Mouse (Mus musculus) c-Kit-positive CD71-positive TER-119-negative erythroid progenitor cells, embryonic 14.5 days (primary cell): ENCODE data around the gene Wrap73.

Source experiments
- DNase-seq: peaks from one replicate; pipeline ENCODE4 v3.0.0-alpha.2; 2013; ENCODE audit warnings: low read depth

Wrap73 gene

GRCm38 (mm10) chr4:154185001-154185400 lies 42.8 kb downstream of the Wrap73 start:
- DNase-seq = no peak

- DNase-seq = no peak
These were observed 43.9 kb downstream of the Wrap73 start for GRCm38 (mm10) chr4:154186002-154186537.

GRCm38 (mm10) chr4:154188948-154189347 lies 46.8 kb downstream of the Wrap73 start:
- no peak for DNase-seq

- DNase-seq = no peak
These were observed 55.8 kb downstream of the Wrap73 start for GRCm38 (mm10) chr4:154197961-154198360.

GRCm38 (mm10) chr4:154198377-154198961 lies 56.3 kb downstream of the Wrap73 start:
- no peak for DNase-seq

GRCm38 (mm10) chr4:154201511-154201910 lies 59.3 kb downstream of the Wrap73 start:
- DNase-seq = no peak

- DNase-seq = no peak
These were observed 62.4 kb downstream of the Wrap73 start for GRCm38 (mm10) chr4:154204532-154204931.

GRCm38 (mm10) chr4:154205392-154205791 lies 63.2 kb downstream of the Wrap73 start:
- no peak for DNase-seq

- peak; percentile 35 for DNase-seq
These were observed 65.1 kb downstream of the Wrap73 start for GRCm38 (mm10) chr4:154207261-154207660.

- DNase-seq = no peak
These were observed 66.9 kb downstream of the Wrap73 start for GRCm38 (mm10) chr4:154209054-154209453.

- no peak for DNase-seq
These were observed 67.7 kb downstream of the Wrap73 start for GRCm38 (mm10) chr4:154209825-154210224.

- no peak for DNase-seq
These were observed 69.3 kb downstream of the Wrap73 start for GRCm38 (mm10) chr4:154211459-154211858.

- DNase-seq = no peak
These were observed 71.4 kb downstream of the Wrap73 start for GRCm38 (mm10) chr4:154213586-154213985.

- no peak for DNase-seq
These were observed 71.9 kb downstream of the Wrap73 start for GRCm38 (mm10) chr4:154214075-154214474.
